Mouse (Mus musculus): ENCODE results near the gene Dppa1. TPM values are rescaled to one million over a fixed set of nuclear protein-coding genes. Genes with fewer than 3 reads are reported as not detected.

Gene Dppa1
- total RNA-seq, 2 experiments from 2014 or later: not detected

GRCm38 (mm10) chr11:46564671-46565070 lies 64.4 kb downstream of the Dppa1 start:
- intact Hi-C loops (cut with DNase I): no loop called here
- no peak for DNase-seq (ENCODE audit: low spot score)

- DNase-seq (ENCODE audit: low spot score): no peak
- intact Hi-C loops (cut with DNase I): no loop called here
Observed at GRCm38 (mm10) chr11:46561096-46561495, 68.0 kb downstream of the Dppa1 start.

Other genes with a start within 250 kb of the Dppa1 start
- gene Itk, start 239.7 kb downstream of the Dppa1 start, total RNA-seq (2021): under 1 TPM; 0.16 to 0.31 TPM
- gene Fam71b, start 232.7 kb downstream of the Dppa1 start, total RNA-seq (2021): not detected
- 10 to 100 TPM; 14.6 to 16.9 TPM for gene Med7, start 192.3 kb downstream of the Dppa1 start, total RNA-seq (2021)
- under 1 TPM; 0.28 to 0.36 TPM for gene Havcr2, start 174.3 kb downstream of the Dppa1 start, total RNA-seq (2021)
- gene Gm12169, start 105.0 kb downstream of the Dppa1 start, total RNA-seq (2021): not detected
- not detected for gene BC053393, start 57.7 kb downstream of the Dppa1 start, total RNA-seq (2021)
- gene Timd2, start 77.8 kb upstream of the Dppa1 start, total RNA-seq (2021): not detected
- gene Havcr1, start 105.8 kb upstream of the Dppa1 start, total RNA-seq (2021): not detected
- 1 to 10 TPM; 1.5 to 1.6 TPM for gene Timd4, start 181.5 kb upstream of the Dppa1 start, total RNA-seq (2021)

Data from heart, postnatal 25 days (tissue).